In genomic region chr13:92613094-92613493, GRCm38 (mm10) we compare ENCODE assay signal across 12 mouse cellular contexts. TPM values are rescaled to one million over a fixed set of nuclear protein-coding genes. Genes with fewer than 3 reads are reported as not detected.
A peak's percentile ranks its signal among the peaks of the same experiment; 100 is the strongest.
DNase-seq lines count a peak whose midpoint lies in the region; ATAC-seq and TF ChIP-seq lines count a peak whose summit lies in the region.
"Had no signal": no experiment of that assay in that cellular context is flagged by ENCODE, and none has a peak within 500 bp of the region (broad histone marks: within the 10 kb centered on the region; RNA-seq: fewer than 3 reads in every experiment).

No protein-coding gene starts in this region.

- H3K36me3 ChIP-seq in hindbrain, embryonic 13.5 days: no peaks in the 10 kb centered on the region
- H3K36me3 ChIP-seq in hindbrain, embryonic 10.5 days: no peaks in the 10 kb centered on the region
- peaks cover 0 to 11% of the 10 kb centered on the region in 2 experiments; a peak in 2 of 4 replicates for H3K36me3 ChIP-seq in MEL (ENCODE audit: control insufficient read depth in 1 of 2, insufficient read depth in 2 of 2, low read length in 2 of 2)
- no peaks in the 10 kb centered on the region for H3K36me3 ChIP-seq in embryonic facial prominence, embryonic 14.5 days (ENCODE audit: control insufficient read depth, insufficient read depth, low read length)
- H3K36me3 ChIP-seq in heart, embryonic 10.5 days: 0 out of 2 replicates have a peak, but pooled peaks cover 5% of the 10 kb centered on the region

- peak overlapping the region; percentile 83 for H3K4me2 ChIP-seq in hindbrain, embryonic 13.5 days
- peak overlapping the region; percentile 94; the same call in 1 of the 2 replicates for H3K4me2 ChIP-seq in embryonic facial prominence, embryonic 14.5 days (ENCODE audit: low read depth, low read length)

- H3K27me3 ChIP-seq in hindbrain, embryonic 13.5 days: 0 out of 2 replicates have a peak, but pooled peaks cover 4% of the 10 kb centered on the region
- peaks cover 14% of the 10 kb centered on the region; the same call in 1 of the 2 replicates for H3K27me3 ChIP-seq in hindbrain, embryonic 10.5 days (ENCODE audit: insufficient read depth, poor library complexity, severe bottlenecking)
- no peaks in the 10 kb centered on the region for H3K27me3 ChIP-seq in MEL (ENCODE audit: control insufficient read depth in 1 of 2, insufficient read depth in 2 of 2, low read length in 2 of 2)
- H3K27me3 ChIP-seq in embryonic facial prominence, embryonic 14.5 days (replicated peaks; ENCODE audit: control insufficient read depth, insufficient read depth, low read length): no peaks in the 10 kb centered on the region
- H3K27me3 ChIP-seq in heart, embryonic 10.5 days (ENCODE audit: insufficient read depth, poor library complexity, severe bottlenecking): no peaks in the 10 kb centered on the region

- no peak for TF ChIP-seq RAD21 in MEL (IDR thresholded peaks at IDR 0.05; ENCODE audit: low read depth, low read length)

- H3K9me3 ChIP-seq in hindbrain, embryonic 13.5 days: no peaks in the 10 kb centered on the region
- H3K9me3 ChIP-seq in hindbrain, embryonic 10.5 days: no peaks in the 10 kb centered on the region
- no peaks in the 10 kb centered on the region for H3K9me3 ChIP-seq in MEL (replicated peaks; ENCODE audit: insufficient read depth, low read length)
- no peaks in the 10 kb centered on the region for H3K9me3 ChIP-seq in embryonic facial prominence, embryonic 14.5 days (ENCODE audit: control insufficient read depth, low read length)
- no peaks in the 10 kb centered on the region for H3K9me3 ChIP-seq in heart, embryonic 10.5 days

- no peak overlapping the region for H3K27ac ChIP-seq in hindbrain, embryonic 13.5 days
- H3K27ac ChIP-seq in hindbrain, embryonic 10.5 days: no peak overlapping the region
- no peak overlapping the region for H3K27ac ChIP-seq in MEL (ENCODE audit: control insufficient read depth, low read depth, low read length)
- H3K27ac ChIP-seq in embryonic facial prominence, embryonic 14.5 days (replicated peaks; ENCODE audit: low read depth, low read length): no peak overlapping the region
- no peak overlapping the region for H3K27ac ChIP-seq in heart, embryonic 10.5 days

- ATAC-seq in hindbrain, embryonic 13.5 days (ENCODE audit: low FRiP score): no peak
- ATAC-seq in embryonic facial prominence, embryonic 14.5 days (ENCODE audit: low read depth): no peak

- no peak for TF ChIP-seq CTCF in MEL (IDR thresholded peaks at IDR 0.05 in 2 of 3, conservative IDR thresholded peaks at IDR 0.05 in 1 of 3; ENCODE audit: control insufficient read depth in 1 of 3, insufficient read depth in 1 of 3, low read depth in 2 of 3, low read length in 3 of 3, poor library complexity in 1 of 3, severe bottlenecking in 1 of 3)

- no peak for DNase-seq in hindbrain, embryonic 10.5 days (ENCODE audit: low spot score)
- peak; percentile 46 for DNase-seq in MEL (ENCODE audit: low read depth, low spot score)
- DNase-seq in embryonic facial prominence, embryonic 14.5 days (ENCODE audit: low spot score): no peak
- peak; percentile 36 for DNase-seq in lung, postnatal 25 days (ENCODE audit: low spot score)
- no peak for DNase-seq in cerebellum, adult 9-10 months
- DNase-seq in kidney, adult 11 months: no peak
- DNase-seq in heart, embryonic 10.5 days (ENCODE audit: low spot score): no peak
- DNase-seq: right cerebral cortex, postnatal 14 days had no signal

- WGBS in hindbrain, embryonic 13.5 days: 88% methylated on average over 5 of the region's 5 CpGs
- 84% methylated on average over 5 of the region's 5 CpGs for whole genome bisulfite sequencing in hindbrain, embryonic 10.5 days
- WGBS in embryonic facial prominence, embryonic 14.5 days: 79% methylated on average over 5 of the region's 5 CpGs
- WGBS in heart, embryonic 10.5 days: 69% methylated on average over 5 of the region's 5 CpGs

- H3K9ac ChIP-seq in hindbrain, embryonic 13.5 days: no peak overlapping the region
- no peak overlapping the region for H3K9ac ChIP-seq in MEL (ENCODE audit: control insufficient read depth, low read depth, low read length, poor library complexity, severe bottlenecking)
- H3K9ac ChIP-seq in embryonic facial prominence, embryonic 14.5 days (ENCODE audit: low read depth, low read length): no peak overlapping the region

- TF ChIP-seq POLR2A in MEL (IDR thresholded peaks at IDR 0.05; ENCODE audit: control insufficient read depth in 1 of 2, insufficient read depth in 1 of 2, low read depth in 1 of 2, low read length in 2 of 2, poor library complexity in 1 of 2): no peak

- peaks cover 3% of the 10 kb centered on the region; the same call in 1 of the 2 replicates for H3K79me2 ChIP-seq in MEL (ENCODE audit: control insufficient read depth, insufficient read depth, low read length, poor library complexity)

- H3K4me1 ChIP-seq in hindbrain, embryonic 13.5 days (replicated peaks): peaks cover 25% of the 10 kb centered on the region
- peaks cover 28% of the 10 kb centered on the region for H3K4me1 ChIP-seq in hindbrain, embryonic 10.5 days (replicated peaks)
- H3K4me1 ChIP-seq in MEL (ENCODE audit: control insufficient read depth in 1 of 2, insufficient read depth in 2 of 2, low read length in 2 of 2): peaks cover 5 to 17% of the 10 kb centered on the region in 2 experiments
- peaks cover 18% of the 10 kb centered on the region for H3K4me1 ChIP-seq in embryonic facial prominence, embryonic 14.5 days (ENCODE audit: control insufficient read depth, insufficient read depth, low read length)
- peaks cover 15% of the 10 kb centered on the region for H3K4me1 ChIP-seq in heart, embryonic 10.5 days

- TF ChIP-seq EP300 in MEL (IDR thresholded peaks at IDR 0.05; ENCODE audit: low read depth in 1 of 2, low read length in 2 of 2): no peak

- peak overlapping the region; percentile 81; the same call in 1 of the 2 replicates for H3K4me3 ChIP-seq in hindbrain, embryonic 13.5 days
- no peak overlapping the region for H3K4me3 ChIP-seq in hindbrain, embryonic 10.5 days
- H3K4me3 ChIP-seq in MEL (ENCODE audit: control insufficient read depth in 1 of 2, insufficient read depth in 1 of 2, low read depth in 2 of 2, low read length in 2 of 2): no peak overlapping the region
- no peak overlapping the region for H3K4me3 ChIP-seq in embryonic facial prominence, embryonic 14.5 days (ENCODE audit: low read depth, low read length)
- no peak overlapping the region for H3K4me3 ChIP-seq in heart, embryonic 10.5 days

TF ChIP-seq in MEL, 35 proteins besides CTCF, POLR2A, EP300 and RAD21:
- TF ChIP-seq TAL1 (IDR thresholded peaks at IDR 0.05; ENCODE audit: low read length): no peak
- no peak for TF ChIP-seq ZMIZ1 (IDR thresholded peaks at IDR 0.05; ENCODE audit: low read depth, low read length)
- no peak for TF ChIP-seq MYC (IDR thresholded peaks at IDR 0.05; ENCODE audit: low read depth, low read length)
- no peak for TF ChIP-seq UBTF (IDR thresholded peaks at IDR 0.05; ENCODE audit: borderline replicate concordance, insufficient read depth, low read depth, low read length)
- TF ChIP-seq ETS1 (IDR thresholded peaks at IDR 0.05; ENCODE audit: low read depth, low read length): no peak
- TF ChIP-seq NELFE (IDR thresholded peaks at IDR 0.05; ENCODE audit: low read depth, low read length): no peak

RNA-seq across cellular contexts. Expression of gene Serinc5, which starts 2.2 kb away (rescaled TPM):
- 15.8 and 18.6 TPM in 2 replicates for polyA plus RNA-seq in hindbrain, embryonic 13.5 days (2015; fragmentation: Nextera tagmentation; extraction: Ambion mirVana)
- 10.6 and 13.3 TPM in 2 replicates for polyA plus RNA-seq in hindbrain, embryonic 10.5 days (2016; fragmentation: Nextera tagmentation; extraction: Ambion mirVana)
- 3.9 and 4.0 TPM in 2 replicates for total RNA-seq in MEL (2012; rRNA removed)
- 1 to 10 TPM in 1 of 2 experiments, not detected in 1; 8.8 TPM for polyA plus RNA-seq in MEL (2012; ENCODE audit: insufficient read depth in 1 of 2, insufficient read length in 2 of 2, low read depth in 1 of 2, low replicate concordance in 2 of 2, missing spikeins in 1 of 2)
- polyA plus RNA-seq in embryonic facial prominence, embryonic 14.5 days (2014; fragmentation: Nextera tagmentation; extraction: Ambion mirVana): 19.8 and 20.0 TPM in 2 replicates
- 14.7 and 15.4 TPM in 2 replicates for polyA plus RNA-seq in heart, embryonic 10.5 days (2016; fragmentation: Nextera tagmentation; extraction: Ambion mirVana)

RNA-seq across cellular contexts. Expression of gene Spz1, which starts 37.1 kb away (rescaled TPM):
- polyA plus RNA-seq in hindbrain, embryonic 13.5 days (2015; fragmentation: Nextera tagmentation; extraction: Ambion mirVana): not detected in 2 replicates
- polyA plus RNA-seq in hindbrain, embryonic 10.5 days (2016; fragmentation: Nextera tagmentation; extraction: Ambion mirVana): not detected in 2 replicates
- not detected in 2 replicates for total RNA-seq in MEL (2012; rRNA removed)
- polyA plus RNA-seq in MEL (2012; ENCODE audit: insufficient read depth in 1 of 2, insufficient read length in 2 of 2, low read depth in 1 of 2, low replicate concordance in 2 of 2, missing spikeins in 1 of 2): not detected
- not detected in 2 replicates for polyA plus RNA-seq in embryonic facial prominence, embryonic 14.5 days (2014; fragmentation: Nextera tagmentation; extraction: Ambion mirVana)
- not detected in 2 replicates for polyA plus RNA-seq in heart, embryonic 10.5 days (2016; fragmentation: Nextera tagmentation; extraction: Ambion mirVana)
- total RNA-seq: common myeloid progenitor, adult 5-6 weeks; hematopoietic stem cell, adult 5-6 weeks had no signal
- polyA plus RNA-seq: limb, embryonic 14.5 days had no signal

Comparison
In these comparisons a context has a peak if more than half of its experiments do, and no peak if none do; other contexts are left out.
1. DNase-seq: peak in MEL (single experiment) and lung, postnatal 25 days (single experiment); none in hindbrain, embryonic 10.5 days (single experiment), embryonic facial prominence, embryonic 14.5 days (single experiment), cerebellum, adult 9-10 months (single experiment), kidney, adult 11 months (single experiment) and heart, embryonic 10.5 days (single experiment).